Mouse (Mus musculus): ENCODE results near the gene Zbtb1. TPM values are rescaled to one million over a fixed set of nuclear protein-coding genes. Genes with fewer than 3 reads are reported as not detected.

The Zbtb1 gene
- total RNA-seq, 2 experiments from 2014 or later: 7.0 TPM

Other genes starting within 250 kb of the Zbtb1 start
- gene Esr2, start 193.0 kb upstream of the Zbtb1 start, total RNA-seq (2021): under 1 TPM; 0.12 to 0.21 TPM
- gene Tex21, start 123.5 kb upstream of the Zbtb1 start, total RNA-seq (2021): not detected
- gene Mthfd1, start 115.0 kb upstream of the Zbtb1 start, total RNA-seq (2021): 10 to 100 TPM; 41.8 to 44.0 TPM
- 10 to 100 TPM; 57.5 to 60.4 TPM for gene Akap5, start 45.4 kb upstream of the Zbtb1 start, total RNA-seq (2021)
- 10 to 100 TPM; 19.2 to 22.2 TPM for gene Zbtb25, start 664 bp upstream of the Zbtb1 start, total RNA-seq (2021)
- gene Hspa2, start 33.9 kb downstream of the Zbtb1 start, total RNA-seq (2021): 100 to 1,000 TPM; 109 to 128 TPM
- gene Ppp1r36, start 47.3 kb downstream of the Zbtb1 start, total RNA-seq (2021): 1 to 10 TPM; 1.1 to 3.0 TPM
- gene Plekhg3, start 160.6 kb downstream of the Zbtb1 start, total RNA-seq (2021): 10 to 100 TPM; 16.1 to 18.6 TPM